ENCODE assay signal across 13 mouse cellular contexts in the genomic region with DNA sequence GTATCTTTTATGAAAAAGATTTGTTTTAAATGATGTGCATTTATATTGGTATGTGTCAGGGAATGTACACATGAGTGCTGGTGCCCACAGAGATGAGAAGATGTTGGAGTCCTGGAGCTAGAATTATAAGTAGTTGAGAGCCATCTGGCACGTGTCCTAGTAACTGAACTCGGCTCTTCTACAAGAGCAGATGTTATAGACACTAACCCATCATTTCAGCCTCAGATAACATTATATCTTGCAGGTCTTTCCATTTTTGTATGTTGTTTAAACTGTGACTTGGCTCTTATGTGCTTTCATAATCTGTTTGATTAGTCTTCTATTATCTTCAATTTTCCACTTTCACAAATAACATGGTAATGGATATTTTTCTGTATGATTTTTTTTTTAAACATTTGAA.
"Had no signal": no experiment of that assay in that cellular context is flagged by ENCODE, and none has a peak within 500 bp of the region (broad histone marks: within the 10 kb centered on the region; RNA-seq: fewer than 3 reads in every experiment).

No protein-coding gene starts in this region.

- DNase-seq: liver, postnatal 0 days; lung, adult 2 months; lung, postnatal 14 days; lung, postnatal 36 days; right cerebral cortex, postnatal 25 days; right cerebral cortex, postnatal 4 days; spleen, adult 18-20 months; thymus, adult 18-20 months; thymus, postnatal 14 days; thymus, postnatal 36 days had no signal

- ATAC-seq: liver, postnatal 0 days; lung, postnatal 0 days; midbrain, embryonic 13.5 days; midbrain, embryonic 15.5 days had no signal
